Mouse (Mus musculus) E14TG2a.4 (cell line): ENCODE measurements around the gene Gm37240.

Experiments
- H3K27me3 ChIP-seq: 2 replicates; pipeline ENCODE4 v1.6.1; 2014; ENCODE audit warnings: low read length, control low read depth; ENCODE audit not compliant: insufficient read depth
- H3K36me3 ChIP-seq: 2 replicates; pipeline ENCODE4 v1.6.1; 2014; ENCODE audit warnings: low read length, control low read depth; ENCODE audit not compliant: insufficient read depth
- H3K4me1 ChIP-seq: replicated peaks from 2 replicates; pipeline ENCODE4 v1.6.1; 2014; ENCODE audit warnings: low read depth, low read length, control low read depth
- H3K4me3 ChIP-seq: replicated peaks from 2 replicates; pipeline ENCODE4 v1.5.1; 2014; ENCODE audit warnings: mild to moderate bottlenecking, low read length
- H3K9me3 ChIP-seq: 2 replicates; pipeline ENCODE4 v1.6.1; 2014; ENCODE audit warnings: low read length, control low read depth
- CTCF ChIP-seq: conservative IDR thresholded peaks from 2 replicates; pipeline ENCODE4 v1.5.1; 2014; ENCODE audit warnings: low read length
- NANOG ChIP-seq: IDR thresholded peaks from 2 replicates; pipeline ENCODE4 v1.6.1; 2014; ENCODE audit warnings: borderline replicate concordance, low read length, mixed read lengths
- POU5F1 ChIP-seq: IDR thresholded peaks from 2 replicates; pipeline ENCODE4 v1.6.1; 2014; ENCODE audit warnings: low read length, borderline replicate concordance

The Gm37240 gene

DNA sequence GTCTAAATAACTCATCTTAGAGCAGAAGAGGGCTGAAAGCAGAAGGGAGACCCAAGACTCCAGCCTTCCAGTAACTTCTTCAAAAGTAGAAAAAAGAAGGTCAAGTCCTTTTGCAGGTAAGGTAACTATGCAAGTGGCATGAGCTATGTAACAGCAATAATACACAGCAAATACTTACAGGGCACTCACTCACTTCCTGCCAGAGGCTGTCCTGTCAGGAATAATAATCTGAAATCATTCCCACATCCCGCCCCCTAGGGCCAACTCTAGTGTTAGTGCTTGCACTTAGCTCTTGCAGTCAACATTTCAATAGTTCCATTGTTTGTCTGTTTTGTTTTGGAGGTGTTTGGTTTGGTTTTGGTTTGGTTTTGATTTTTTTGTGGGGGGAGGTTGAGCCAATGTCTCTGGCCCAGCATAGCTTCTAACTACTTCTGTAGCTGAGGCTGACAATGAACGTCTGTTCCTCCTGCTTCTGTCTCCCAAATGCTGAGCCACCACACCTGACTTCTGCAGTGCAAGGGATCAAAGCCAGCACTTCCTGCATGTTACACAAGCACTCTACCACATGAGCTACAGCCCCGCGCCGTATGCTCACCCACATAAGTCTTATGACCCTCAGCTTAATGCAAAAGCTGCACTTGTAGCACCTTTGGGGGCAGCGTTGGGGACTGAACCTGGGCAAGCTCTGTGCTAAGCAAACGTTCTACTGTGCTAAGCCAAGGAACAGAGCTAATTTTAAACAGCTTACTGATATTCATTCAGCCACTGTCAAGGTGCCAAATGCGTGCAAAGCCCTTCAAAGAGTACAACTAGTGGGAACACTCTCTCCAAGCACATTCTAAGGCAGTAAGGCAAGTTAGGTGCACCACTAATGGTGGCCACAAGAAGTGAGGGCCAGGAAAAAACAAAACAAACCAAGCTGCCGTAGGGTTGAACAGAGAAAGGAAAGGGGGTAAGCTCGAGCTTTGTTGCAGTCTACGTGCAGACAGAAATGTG, 28.9 kb downstream of the Gm37240 start:
- no peaks in the 10 kb centered on the region for H3K36me3 ChIP-seq
- TF ChIP-seq NANOG (no peak), POU5F1 (no peak), CTCF (no peak)
- no peaks in the 10 kb centered on the region for H3K9me3 ChIP-seq
- no peaks in the 10 kb centered on the region for H3K4me1 ChIP-seq
- no peak overlapping the region for H3K4me3 ChIP-seq
- no peaks in the 10 kb centered on the region for H3K27me3 ChIP-seq

DNA sequence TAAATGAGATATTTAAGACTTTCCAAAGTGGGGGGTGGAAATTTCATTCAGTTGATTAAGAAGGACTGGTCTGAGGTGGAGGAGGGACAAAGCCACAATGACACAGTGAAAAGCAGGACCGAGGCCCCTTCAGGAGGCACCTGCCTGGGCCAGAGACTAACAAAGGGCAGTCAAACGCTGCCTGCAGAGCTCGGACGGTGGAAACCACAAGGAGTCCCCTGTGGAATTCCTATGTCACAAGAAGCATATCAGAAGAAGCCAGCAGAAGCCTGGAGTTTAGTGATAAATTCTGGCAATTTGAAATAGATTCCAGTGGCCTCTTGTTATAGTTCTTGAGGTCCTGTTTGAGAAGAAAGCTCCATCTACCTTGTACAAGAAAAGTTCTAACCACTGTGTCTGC, 30.2 kb downstream of the Gm37240 start:
- TF ChIP-seq NANOG, result no peak
- TF ChIP-seq CTCF, result no peak
- TF ChIP-seq POU5F1, result no peak

DNA sequence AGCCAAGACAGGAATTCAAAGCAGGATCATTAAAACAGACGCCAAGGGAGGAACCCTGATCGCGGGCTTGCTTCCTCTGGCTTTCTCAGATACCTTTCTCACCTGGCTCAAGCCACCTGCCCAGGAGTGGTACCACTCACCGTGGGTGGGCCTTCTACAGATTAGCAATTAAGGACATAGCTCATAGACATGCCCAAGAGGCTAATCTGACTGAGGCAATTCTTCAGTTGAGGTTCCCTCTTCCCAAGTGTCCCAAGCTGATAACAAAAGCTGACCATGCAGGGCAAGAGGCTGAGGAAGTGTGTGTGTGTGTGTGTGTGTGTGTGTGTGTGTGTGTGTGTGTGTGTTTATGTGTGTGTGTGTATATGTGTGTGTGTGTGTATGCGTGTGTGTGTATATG, 31.4 kb downstream of the Gm37240 start:
- Histone ChIP-seq H3K9me3 (no peaks in the 10 kb centered on the region), H3K4me1 (no peaks in the 10 kb centered on the region), H3K36me3 (no peaks in the 10 kb centered on the region), H3K4me3 (no peak overlapping the region), H3K27me3 (no peaks in the 10 kb centered on the region)
- TF ChIP-seq POU5F1, result no peak

More for the DNA sequence above, 30.2 kb downstream of the Gm37240 start:
- Histone ChIP-seq H3K9me3 (no peaks in the 10 kb centered on the region), H3K27me3 (no peaks in the 10 kb centered on the region), H3K4me3 (no peak overlapping the region), H3K36me3 (no peaks in the 10 kb centered on the region), H3K4me1 (no peaks in the 10 kb centered on the region)

DNA sequence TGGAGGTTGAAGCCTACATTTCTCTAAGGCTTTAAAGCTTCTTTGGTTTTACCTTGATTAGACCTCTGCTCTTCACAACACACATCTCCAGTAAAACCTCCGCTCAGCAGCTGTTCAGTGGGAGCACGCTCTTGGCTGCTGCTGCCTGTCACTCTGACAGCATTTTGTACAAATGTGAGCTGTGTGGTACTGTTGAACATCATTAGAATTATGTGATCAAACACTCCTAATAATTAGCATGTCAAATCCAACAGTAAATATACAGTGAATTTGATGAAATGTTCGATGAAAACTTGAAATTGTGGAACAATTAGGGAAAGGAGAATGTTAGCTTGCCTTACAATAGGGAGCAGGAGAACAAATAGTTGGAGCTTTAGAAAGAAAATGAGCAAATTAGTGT, 32.3 kb downstream of the Gm37240 start:
- no peaks in the 10 kb centered on the region for H3K27me3 ChIP-seq
- H3K36me3 ChIP-seq, result no peaks in the 10 kb centered on the region
- no peaks in the 10 kb centered on the region for H3K9me3 ChIP-seq
- H3K4me3 ChIP-seq, result no peak overlapping the region
- no peaks in the 10 kb centered on the region for H3K4me1 ChIP-seq
- TF ChIP-seq NANOG, result no peak
- no peak for TF ChIP-seq CTCF
- no peak for TF ChIP-seq POU5F1

DNA sequence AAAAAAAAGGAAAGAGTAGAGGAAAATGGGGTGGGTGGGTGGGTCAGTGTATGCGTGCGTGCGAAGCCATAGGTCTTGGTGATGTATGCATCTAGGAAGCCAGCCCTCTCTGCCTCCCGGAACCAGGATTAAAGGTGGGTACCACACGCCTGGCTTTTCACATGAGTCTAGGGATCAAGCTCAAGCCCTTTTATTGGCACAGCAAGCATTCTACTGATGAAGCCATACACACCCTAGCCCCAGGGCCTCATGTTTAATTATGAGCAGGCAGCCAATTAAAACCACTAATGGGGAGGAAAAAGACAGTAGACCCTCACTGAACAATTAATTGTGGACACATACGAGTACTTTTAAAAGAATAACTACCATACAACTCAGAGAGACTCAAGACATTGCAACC, 33.2 kb downstream of the Gm37240 start:
- Histone ChIP-seq H3K27me3 (no peaks in the 10 kb centered on the region), H3K4me1 (no peaks in the 10 kb centered on the region), H3K36me3 (no peaks in the 10 kb centered on the region), H3K9me3 (no peaks in the 10 kb centered on the region), H3K4me3 (no peak overlapping the region)
- TF ChIP-seq NANOG (no peak), POU5F1 (no peak), CTCF (no peak)

DNA sequence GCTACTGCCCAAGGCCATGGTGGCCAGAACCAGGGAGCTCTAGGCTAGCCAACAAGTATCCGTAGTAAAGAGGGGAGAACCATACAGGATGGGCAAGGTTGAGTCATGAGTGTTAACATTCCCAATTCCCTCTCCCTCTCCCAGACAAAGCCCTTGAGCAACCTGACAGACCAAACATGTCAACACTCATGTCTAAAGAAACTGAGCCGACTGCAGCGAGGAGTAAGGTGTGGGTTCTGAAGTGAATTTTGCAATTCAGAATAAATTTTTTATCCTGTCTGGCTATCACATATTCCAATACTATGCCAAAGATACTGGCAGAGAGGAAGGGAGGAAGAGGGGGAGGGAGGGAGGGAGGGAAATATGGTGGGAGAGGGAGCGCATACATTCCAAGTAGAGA, 33.6 kb downstream of the Gm37240 start:
- no peaks in the 10 kb centered on the region for H3K36me3 ChIP-seq
- H3K4me3 ChIP-seq, result no peak overlapping the region
- no peaks in the 10 kb centered on the region for H3K27me3 ChIP-seq
- TF ChIP-seq NANOG, result no peak
- no peaks in the 10 kb centered on the region for H3K4me1 ChIP-seq
- H3K9me3 ChIP-seq, result no peaks in the 10 kb centered on the region

DNA sequence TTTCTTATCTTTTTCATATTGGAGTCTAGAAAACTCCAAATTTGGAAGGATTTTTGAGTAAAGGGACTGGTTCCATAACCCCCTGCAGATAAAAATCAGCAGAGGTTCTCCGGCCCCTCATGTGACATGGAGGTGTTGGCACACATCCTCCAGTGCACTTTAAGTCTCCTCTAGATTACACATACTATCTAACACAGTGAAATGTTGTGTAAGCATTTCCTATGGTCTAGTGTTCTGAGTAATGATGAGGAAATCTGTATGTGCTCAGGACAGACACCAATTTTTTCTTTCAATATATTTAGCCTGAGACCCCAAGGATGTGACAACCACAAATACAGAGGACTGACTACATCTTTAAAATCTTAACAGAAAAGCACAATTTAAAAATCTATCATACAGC, 37.2 kb downstream of the Gm37240 start:
- H3K4me3 ChIP-seq, result no peak overlapping the region
- H3K9me3 ChIP-seq, result 0 out of 2 replicates have a peak, but pooled peaks cover 3% of the 10 kb centered on the region
- no peaks in the 10 kb centered on the region for H3K4me1 ChIP-seq
- H3K27me3 ChIP-seq, result no peaks in the 10 kb centered on the region
- no peaks in the 10 kb centered on the region for H3K36me3 ChIP-seq
- no peak for TF ChIP-seq NANOG
- no peak for TF ChIP-seq CTCF
- TF ChIP-seq POU5F1, result no peak

DNA sequence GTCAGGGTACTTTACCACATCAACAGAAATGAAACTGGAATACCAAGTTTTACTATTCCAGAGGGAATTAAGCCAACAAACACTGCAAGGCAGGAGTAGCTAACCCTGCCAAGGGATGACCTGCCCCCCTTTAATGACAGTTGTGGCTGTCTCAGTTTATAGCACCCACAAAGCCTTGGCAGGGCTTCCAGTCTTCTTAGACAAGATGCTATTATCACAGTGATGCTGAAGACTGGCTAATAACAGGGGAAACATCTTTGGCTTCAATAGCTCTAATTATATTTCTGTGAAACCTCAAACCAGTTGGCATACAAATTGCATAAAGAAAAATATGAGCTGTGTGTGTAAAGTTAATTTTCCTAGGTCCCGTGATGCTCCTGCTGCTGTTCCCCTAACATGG, 41.0 kb downstream of the Gm37240 start:
- peaks cover 14% of the 10 kb centered on the region for H3K4me1 ChIP-seq

More for the DNA sequence above, 41.0 kb downstream of the Gm37240 start:
- TF ChIP-seq CTCF (no peak), NANOG (no peak), POU5F1 (no peak)
- H3K36me3 ChIP-seq, result no peaks in the 10 kb centered on the region
- H3K4me3 ChIP-seq, result no peak overlapping the region
- no peaks in the 10 kb centered on the region for H3K27me3 ChIP-seq
- H3K9me3 ChIP-seq, result 0 out of 2 replicates have a peak, but pooled peaks cover 3% of the 10 kb centered on the region
